ENCODE assay signal across 15 mouse cellular contexts in genomic region chr11:121655166-121655806, GRCm38 (mm10). TPM values are rescaled to one million over a fixed set of nuclear protein-coding genes. Genes with fewer than 3 reads are reported as not detected.
DNase-seq lines count a peak whose midpoint lies in the region; ATAC-seq lines count a peak whose summit lies in the region.
"Had no signal": no experiment of that assay in that cellular context is flagged by ENCODE, and none has a peak within 500 bp of the region (broad histone marks: within the 10 kb centered on the region; RNA-seq: fewer than 3 reads in every experiment).

No protein-coding gene starts in this region.

- H3K4me2 ChIP-seq in heart, embryonic 11.5 days = no peak overlapping the region
- H3K4me2 ChIP-seq: limb, embryonic 12.5 days had no signal

- H3K9me3 ChIP-seq in heart, embryonic 11.5 days (replicated peaks; ENCODE audit: control insufficient read depth, low read length) = no peaks in the 10 kb centered on the region
- H3K9me3 ChIP-seq: limb, embryonic 12.5 days had no signal

- no peak overlapping the region for H3K27ac ChIP-seq in heart, embryonic 11.5 days (ENCODE audit: low read depth, low read length)
- H3K27ac ChIP-seq: limb, embryonic 12.5 days had no signal

- no peaks in the 10 kb centered on the region for H3K27me3 ChIP-seq in heart, embryonic 11.5 days (ENCODE audit: control insufficient read depth, insufficient read depth, low read length)
- H3K27me3 ChIP-seq: limb, embryonic 12.5 days had no signal

- peaks cover 3% of the 10 kb centered on the region; the same call in 1 of the 2 replicates for H3K36me3 ChIP-seq in heart, embryonic 11.5 days (ENCODE audit: control insufficient read depth, insufficient read depth, low read length)

- no peak for ATAC-seq in heart, embryonic 11.5 days (replicated peaks; ENCODE audit: insufficient number of reproducible peaks, low FRiP score, low TSS enrichment)
- peak; percentile 55 for ATAC-seq in megakaryocyte-erythroid progenitor cell, adult 5-6 weeks (replicated peaks; ENCODE audit: low FRiP score, low TSS enrichment, poor library complexity, severe bottlenecking)
- ATAC-seq: forebrain, embryonic 16.5 days had no signal

- intact Hi-C loops in left cerebral cortex, postnatal 14 days (cut with DNase I) = loop anchor here (5.0 kb wide), 1 partner anchor 47 kb away; the partner anchor contains the start of gene Metrnl

- no peaks in the 10 kb centered on the region for H3K4me1 ChIP-seq in heart, embryonic 11.5 days (ENCODE audit: control insufficient read depth, insufficient read depth, low read length)
- H3K4me1 ChIP-seq: limb, embryonic 12.5 days had no signal

- no peak overlapping the region for H3K4me3 ChIP-seq in heart, embryonic 11.5 days (ENCODE audit: low read depth, low read length)
- H3K4me3 ChIP-seq: gastrocnemius, adult 2 months; limb, embryonic 12.5 days had no signal

- peak; percentile 85 for DNase-seq in heart, adult 11 months
- DNase-seq in thymus, postnatal 0 days (ENCODE audit: low spot score) = peak; percentile 28
- DNase-seq in thymus, postnatal 10 days (ENCODE audit: low spot score in 2 of 2) = no peak
- no peak for DNase-seq in adrenal gland, postnatal 10 days
- DNase-seq in left cerebral cortex, postnatal 14 days (ENCODE audit: low spot score in 2 of 2) = no peak
- no peak for DNase-seq in kidney, adult 8-10 months
- DNase-seq: cerebellum, adult 18-20 months; heart, postnatal 4 days; kidney, postnatal 14 days; right cerebral cortex, postnatal 14 days had no signal

- H3K9ac ChIP-seq in heart, embryonic 11.5 days (ENCODE audit: low read depth, low read length) = no peak overlapping the region
- H3K9ac ChIP-seq: limb, embryonic 12.5 days had no signal

- WGBS in heart, embryonic 11.5 days (ENCODE audit: insufficient replicate concordance) = 59% methylated on average over 6 of the region's 6 CpGs

RNA-seq across cellular contexts. Expression of gene B3gntl1, which starts 17.7 kb away (rescaled TPM):
- 6.4 and 6.5 TPM in 2 replicates for polyA plus RNA-seq in heart, embryonic 11.5 days (2014; fragmentation: Nextera tagmentation; extraction: Ambion mirVana)
- 3.7 and 4.4 TPM in 2 replicates for polyA plus RNA-seq in thymus, postnatal 0 days (2015; fragmentation: Nextera tagmentation; extraction: Ambion mirVana)
- total RNA-seq in megakaryocyte-erythroid progenitor cell, adult 5-6 weeks (2014; fragmentation: Nextera tagmentation) = 7.4 and 11.1 TPM in 2 replicates
- 8.2 and 8.8 TPM in 2 replicates for total RNA-seq in megakaryocyte-erythroid progenitor cell, adult 5-6 weeks (2017)
- total RNA-seq in adrenal gland, postnatal 10 days (2021) = 1 to 10 TPM; 6.1 to 9.9 TPM
- total RNA-seq in left cerebral cortex, postnatal 14 days (2021) = 1 to 10 TPM; 5.7 to 7.1 TPM

RNA-seq across cellular contexts. Expression of gene Metrnl, which starts 46.1 kb away (rescaled TPM):
- 6.0 and 7.0 TPM in 2 replicates for polyA plus RNA-seq in heart, embryonic 11.5 days (2014; fragmentation: Nextera tagmentation; extraction: Ambion mirVana)
- 6.6 and 7.0 TPM in 2 replicates for polyA plus RNA-seq in thymus, postnatal 0 days (2015; fragmentation: Nextera tagmentation; extraction: Ambion mirVana)
- not detected in 2 replicates for total RNA-seq in megakaryocyte-erythroid progenitor cell, adult 5-6 weeks (2014; fragmentation: Nextera tagmentation)
- total RNA-seq in megakaryocyte-erythroid progenitor cell, adult 5-6 weeks (2017) = 1.6 TPM in 1 of 2 replicates, not detected in the other
- total RNA-seq in adrenal gland, postnatal 10 days (2021) = 10 to 100 TPM; 15.2 to 34.8 TPM
- 1 to 10 TPM; 8.1 to 9.1 TPM for total RNA-seq in left cerebral cortex, postnatal 14 days (2021)

Comparison
In these comparisons a context has a peak if more than half of its experiments do, and no peak if none do; other contexts are left out.
1. DNase-seq: peak in heart, adult 11 months (single experiment) and thymus, postnatal 0 days (single experiment); none in thymus, postnatal 10 days (0 of 2), adrenal gland, postnatal 10 days (single experiment), left cerebral cortex, postnatal 14 days (0 of 2) and kidney, adult 8-10 months (0 of 2).